Mouse (Mus musculus): ENCODE results near the gene Sec16b. TPM values are rescaled to one million over a fixed set of nuclear protein-coding genes. Genes with fewer than 3 reads are reported as not detected.
A peak's percentile ranks its signal among the peaks of the same experiment; 100 is the strongest.

The Sec16b gene
- polyA plus RNA-seq, 1 experiment from 2014 or later, result 0.52 TPM

DNA sequence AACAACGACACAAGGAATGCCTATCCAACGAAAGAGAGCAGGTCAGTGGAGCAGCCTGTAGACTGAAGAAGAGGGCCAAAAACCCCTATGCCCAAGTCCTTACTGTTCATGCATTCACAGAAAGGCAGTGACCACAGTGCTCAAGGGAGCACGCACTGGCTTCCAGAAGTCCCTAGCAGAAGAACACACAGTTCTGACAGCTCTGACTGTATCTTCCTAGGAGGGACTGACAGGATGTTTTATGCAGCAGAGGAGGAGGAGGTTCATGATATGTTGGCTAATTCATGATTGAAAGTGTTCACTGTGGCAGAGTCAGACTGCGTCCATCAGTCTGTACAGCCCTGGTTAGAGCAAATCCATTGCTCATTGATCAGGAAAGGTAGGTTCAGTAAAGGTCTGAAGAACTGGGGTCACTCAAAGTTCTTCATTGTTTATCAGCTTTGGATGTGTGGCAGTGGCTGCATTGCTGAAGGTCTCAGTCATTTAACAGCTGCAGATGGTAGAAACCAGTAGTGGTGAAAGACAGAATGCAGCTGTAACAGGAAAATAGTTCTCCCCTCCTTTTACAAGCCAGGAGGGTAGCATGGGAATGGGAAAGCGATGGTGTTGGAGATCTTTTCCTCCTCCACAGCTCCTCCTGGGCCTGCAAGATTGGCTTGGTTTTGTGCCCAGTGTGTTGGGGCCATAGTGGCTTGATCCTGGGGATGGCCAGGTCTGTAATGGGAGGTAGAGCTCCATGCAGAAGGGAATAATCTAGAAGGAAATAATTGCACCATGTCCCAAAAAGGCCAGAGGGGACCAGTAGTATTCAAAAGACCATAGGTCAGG is 62.9 kb downstream of the Sec16b start:
- Histone ChIP-seq H3K9me3 (no peaks in the 10 kb centered on the region), H3K4me1 (no peaks in the 10 kb centered on the region), H3K4me2 (no peak overlapping the region), H3K36me3 (replicated peaks) (no peaks in the 10 kb centered on the region), H3K27me3 (no peaks in the 10 kb centered on the region; the same call in 1 of the 2 replicates), H3K27ac (no peak overlapping the region), H3K4me3 (replicated peaks) (no peak overlapping the region), H3K9ac (no peak overlapping the region)
- 92% methylated on average over 5 of the region's 5 CpGs for WGBS
- no peak for ATAC-seq (ENCODE audit: low FRiP score)

DNA sequence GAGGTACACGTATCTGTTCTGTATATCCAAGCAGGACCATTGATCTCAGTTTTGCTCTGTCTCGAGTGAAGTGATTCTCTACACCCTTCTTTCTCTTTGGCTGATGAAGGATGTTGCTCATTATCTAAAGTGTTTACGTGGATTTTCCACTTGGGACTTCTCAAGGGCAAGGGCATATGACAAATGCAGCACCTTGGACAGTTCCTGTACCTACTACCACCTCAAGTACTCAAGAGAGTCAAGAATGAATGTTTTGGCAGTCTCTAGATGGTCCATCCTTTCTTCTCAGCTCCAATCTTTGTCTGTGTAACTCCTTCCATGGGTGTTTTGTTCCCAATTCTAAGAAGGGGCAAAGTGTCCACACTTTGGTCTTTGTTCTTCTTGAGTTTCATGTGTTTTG is 68.8 kb downstream of the Sec16b start:
- no peak overlapping the region for H3K4me2 ChIP-seq
- H3K4me3 ChIP-seq (replicated peaks), result no peak overlapping the region
- H3K27me3 ChIP-seq, result no peaks in the 10 kb centered on the region
- H3K9me3 ChIP-seq, result no peaks in the 10 kb centered on the region
- no peak overlapping the region for H3K9ac ChIP-seq
- no peaks in the 10 kb centered on the region for H3K36me3 ChIP-seq (replicated peaks)
- no peak for ATAC-seq (ENCODE audit: low FRiP score)
- no peak overlapping the region for H3K27ac ChIP-seq
- WGBS, result 84% methylated on average over 3 of the region's 3 CpGs
- no peaks in the 10 kb centered on the region for H3K4me1 ChIP-seq

DNA sequence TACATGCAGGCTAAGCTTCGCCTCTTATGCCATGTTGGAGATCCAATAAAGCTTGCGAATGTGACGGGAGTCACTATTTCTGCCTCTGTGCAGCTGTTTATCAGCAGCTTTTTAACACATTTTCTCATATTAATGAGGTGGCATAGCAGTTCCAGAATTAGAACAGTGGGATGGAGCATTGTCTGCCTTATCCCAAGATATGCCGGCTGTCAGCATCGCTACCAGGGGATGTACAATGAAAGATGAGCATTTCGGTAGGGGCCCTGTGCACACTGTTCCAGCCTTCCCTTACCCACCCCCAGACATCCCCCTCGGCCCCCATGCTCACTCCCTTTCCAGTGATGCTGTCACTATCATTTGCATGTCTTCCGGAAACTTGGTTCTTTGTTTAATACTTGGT is 71.8 kb downstream of the Sec16b start:
- ATAC-seq (ENCODE audit: low FRiP score), result no peak
- no peak overlapping the region for H3K4me3 ChIP-seq (replicated peaks)
- H3K27ac ChIP-seq, result peak overlapping the region; percentile 42; the same call in 1 of the 2 replicates
- no peak overlapping the region for H3K4me2 ChIP-seq
- H3K4me1 ChIP-seq, result no peaks in the 10 kb centered on the region
- no peaks in the 10 kb centered on the region for H3K27me3 ChIP-seq
- no peaks in the 10 kb centered on the region for H3K9me3 ChIP-seq
- H3K9ac ChIP-seq, result no peak overlapping the region
- 90% methylated on average over 8 of the region's 8 CpGs for WGBS
- H3K36me3 ChIP-seq (replicated peaks), result no peaks in the 10 kb centered on the region

DNA sequence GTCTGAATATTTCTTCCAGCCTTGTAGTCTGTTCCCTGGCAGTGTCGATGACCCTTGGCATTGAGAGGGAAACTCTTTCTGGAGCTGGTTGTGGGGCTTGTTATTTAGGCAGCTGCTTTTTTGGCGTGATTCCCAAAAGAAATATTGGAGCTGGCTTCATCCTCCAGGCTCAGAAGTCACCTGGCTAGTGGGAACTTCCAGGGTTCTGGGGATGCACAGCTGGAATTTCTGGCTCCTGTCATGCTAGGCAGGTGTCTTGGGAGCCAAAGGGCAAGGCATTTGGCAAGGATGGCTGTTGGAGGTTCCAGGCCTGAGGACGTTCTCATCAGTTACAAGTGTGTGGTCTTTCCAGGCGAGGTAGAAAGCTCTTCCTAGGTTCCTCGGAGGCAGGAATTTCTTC is 80.0 kb downstream of the Sec16b start:
- H3K4me1 ChIP-seq, result no peaks in the 10 kb centered on the region
- H3K9ac ChIP-seq, result no peak overlapping the region
- no peak overlapping the region for H3K4me2 ChIP-seq
- H3K27ac ChIP-seq, result no peak overlapping the region
- H3K36me3 ChIP-seq (replicated peaks), result no peaks in the 10 kb centered on the region
- WGBS, result 80% methylated on average over 5 of the region's 5 CpGs
- H3K4me3 ChIP-seq (replicated peaks), result no peak overlapping the region
- ATAC-seq (ENCODE audit: low FRiP score), result no peak
- H3K27me3 ChIP-seq, result no peaks in the 10 kb centered on the region
- H3K9me3 ChIP-seq, result no peaks in the 10 kb centered on the region

DNA sequence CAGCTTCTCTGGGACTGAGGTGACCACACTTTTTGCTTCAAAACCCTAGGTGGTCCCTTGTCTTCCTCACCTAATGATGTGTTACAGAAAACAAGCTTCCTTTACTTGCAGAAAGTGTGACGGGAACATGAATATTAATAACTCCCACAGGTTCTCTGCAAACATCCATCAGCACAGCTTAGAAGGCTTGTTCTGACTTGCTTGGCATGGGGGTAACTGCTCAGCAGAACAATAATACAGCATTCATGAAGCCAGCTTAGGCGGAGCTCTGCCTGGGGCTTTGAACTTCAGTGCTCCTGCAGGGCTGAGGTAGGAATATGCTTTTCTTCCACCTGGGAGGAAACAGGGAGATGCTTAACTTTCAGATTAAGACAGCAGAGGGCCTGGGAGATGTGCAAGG is 85.5 kb downstream of the Sec16b start:
- ATAC-seq (ENCODE audit: low FRiP score), result no peak
- Histone ChIP-seq H3K4me1 (peaks cover 9% of the 10 kb centered on the region), H3K27me3 (no peaks in the 10 kb centered on the region), H3K36me3 (replicated peaks) (no peaks in the 10 kb centered on the region), H3K4me3 (replicated peaks) (no peak overlapping the region), H3K4me2 (no peak overlapping the region), H3K27ac (no peak overlapping the region), H3K9me3 (no peaks in the 10 kb centered on the region), H3K9ac (no peak overlapping the region)
- WGBS, result 48% methylated on average over 2 of the region's 2 CpGs

DNA sequence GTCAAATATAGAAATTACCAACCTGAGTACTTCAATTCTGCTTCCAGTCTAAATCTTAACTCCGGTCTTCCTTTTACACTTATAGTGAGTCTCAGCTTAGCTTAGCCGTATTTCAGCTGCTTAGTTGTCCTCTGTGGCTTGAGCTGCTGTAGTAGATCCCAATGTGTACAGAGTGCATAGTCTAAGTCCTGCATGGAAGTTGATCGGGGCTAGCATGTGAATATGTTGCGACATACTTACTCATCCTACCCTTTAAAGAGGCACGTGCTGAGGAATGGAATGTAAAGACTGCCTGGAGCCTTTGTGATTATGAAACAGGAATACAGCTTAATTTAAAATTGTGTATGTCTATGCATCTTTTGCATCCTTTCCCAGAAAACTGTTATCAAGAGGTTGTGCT is 88.0 kb downstream of the Sec16b start:
- Histone ChIP-seq H3K36me3 (replicated peaks) (no peaks in the 10 kb centered on the region), H3K4me2 (no peak overlapping the region), H3K9me3 (no peaks in the 10 kb centered on the region), H3K9ac (no peak overlapping the region), H3K4me1 (peaks cover 9% of the 10 kb centered on the region), H3K4me3 (replicated peaks) (no peak overlapping the region), H3K27me3 (no peaks in the 10 kb centered on the region), H3K27ac (no peak overlapping the region)
- WGBS, result 84% methylated on average over 5 of the region's 5 CpGs
- no peak for ATAC-seq (ENCODE audit: low FRiP score)

DNA sequence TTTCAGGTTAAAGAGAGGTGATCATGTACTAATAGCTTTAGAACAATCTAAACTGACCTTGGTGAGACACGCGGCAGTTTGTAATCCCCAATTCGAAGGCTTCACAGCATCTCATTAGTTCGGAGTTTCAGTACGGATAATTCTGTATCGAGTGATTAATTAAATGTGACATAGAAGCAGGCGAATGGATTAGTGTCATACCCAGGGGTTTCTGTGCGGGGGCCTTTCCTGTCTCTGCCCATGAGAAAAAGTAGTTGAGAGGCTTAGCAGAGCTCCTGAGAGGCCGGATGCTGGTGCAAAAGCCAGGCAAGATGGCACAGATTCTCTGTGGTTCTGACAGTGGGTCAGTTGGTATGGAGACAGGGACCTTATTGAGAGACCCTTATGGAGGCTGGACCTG is 88.6 kb downstream of the Sec16b start:
- Histone ChIP-seq H3K9me3 (no peaks in the 10 kb centered on the region), H3K9ac (no peak overlapping the region), H3K4me3 (replicated peaks) (no peak overlapping the region), H3K36me3 (replicated peaks) (no peaks in the 10 kb centered on the region), H3K4me1 (peaks cover 9% of the 10 kb centered on the region), H3K4me2 (no peak overlapping the region), H3K27me3 (no peaks in the 10 kb centered on the region), H3K27ac (no peak overlapping the region)
- 74% methylated on average over 9 of the region's 9 CpGs for WGBS
- ATAC-seq (ENCODE audit: low FRiP score), result no peak

DNA sequence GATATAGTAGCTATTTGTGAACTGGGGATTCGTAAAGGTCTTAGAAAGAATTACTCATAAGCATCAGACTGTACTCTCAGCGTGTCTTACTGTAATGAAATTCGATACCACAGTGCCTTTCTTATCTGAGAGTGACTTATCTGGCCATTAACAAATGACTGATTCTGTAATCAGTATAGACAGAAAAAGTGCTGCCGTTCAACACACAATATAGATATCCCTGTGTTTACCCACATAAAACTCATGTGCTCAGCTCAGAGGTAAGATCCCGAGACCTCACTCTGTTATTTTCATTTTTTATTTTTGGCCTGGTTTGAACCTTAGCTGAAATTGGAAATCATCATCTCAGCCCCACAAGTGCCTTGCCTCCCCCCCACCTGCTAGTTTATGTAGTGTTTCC is 98.0 kb downstream of the Sec16b start:
- no peaks in the 10 kb centered on the region for H3K27me3 ChIP-seq
- WGBS, result 85% methylated on average over 5 of the region's 5 CpGs
- no peak for ATAC-seq (ENCODE audit: low FRiP score)
- no peaks in the 10 kb centered on the region for H3K9me3 ChIP-seq
- H3K36me3 ChIP-seq (replicated peaks), result no peaks in the 10 kb centered on the region
- no peak overlapping the region for H3K4me3 ChIP-seq (replicated peaks)
- no peak overlapping the region for H3K4me2 ChIP-seq
- H3K27ac ChIP-seq, result no peak overlapping the region
- H3K9ac ChIP-seq, result no peak overlapping the region
- no peaks in the 10 kb centered on the region for H3K4me1 ChIP-seq

Other genes with a start within 250 kb of the Sec16b start
- gene Rasal2, start 94.1 kb upstream of the Sec16b start, polyA plus RNA-seq (2016; fragmentation: Nextera tagmentation; extraction: Ambion mirVana), result 25.8 and 28.9 TPM in 2 replicates
- gene Cryzl2, start 48.2 kb upstream of the Sec16b start, polyA plus RNA-seq (2016; fragmentation: Nextera tagmentation; extraction: Ambion mirVana), result 6.7 and 8.3 TPM in 2 replicates

All from forebrain, embryonic 12.5 days (tissue).